Mouse (Mus musculus): ENCODE measurements at regions not wholly inside any gene's neighbourhood (a gene's known extent, or its start where the extent isn't known, plus 50 kb on each side); places are given as distances from the start of the nearest gene placed in this dataset.
A peak's percentile ranks its signal among the peaks of the same experiment; 100 is the strongest.
"Not testable (repeated sequence)": the region's sequence is repeated elsewhere in the genome, so short reads cannot be mapped to it uniquely, and the experiment has no call there.

GRCm38 (mm10) chr9:113177181-113177917 is 530.7 kb downstream of the Pdcd6ip start:
- peak; percentile 79 for DNase-seq (ENCODE audit: low spot score)

DNA sequence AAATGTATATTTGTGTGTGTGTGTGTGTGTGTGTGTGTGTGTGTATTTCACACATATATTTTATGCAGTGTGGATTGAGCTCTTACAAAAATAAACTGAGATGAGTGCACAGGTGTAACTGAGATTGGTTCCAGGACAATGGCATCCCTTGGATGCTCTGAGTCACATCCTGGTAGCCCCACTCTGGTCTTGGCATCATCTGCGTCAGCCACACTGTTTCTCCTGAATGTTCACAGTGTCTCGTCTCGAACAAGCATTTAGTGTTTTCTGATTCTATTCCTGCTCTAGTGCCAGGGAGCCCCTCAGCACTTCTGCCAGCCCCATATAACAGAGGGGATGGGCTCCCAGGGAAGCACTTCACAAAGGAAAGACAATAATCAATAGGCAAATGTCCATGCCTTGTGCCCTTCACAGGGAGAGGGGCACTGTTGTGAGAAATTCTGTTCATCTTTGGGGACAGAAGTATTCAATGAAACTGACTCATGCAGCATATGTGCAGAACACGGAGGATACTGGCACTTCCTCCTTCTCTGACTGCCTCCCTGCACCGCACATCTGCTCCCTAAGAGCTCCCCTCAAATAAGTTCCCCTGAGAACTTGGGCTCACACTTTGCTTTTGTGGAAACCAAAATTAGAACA is 536.2 kb downstream of the Pdcd6ip start:
- no peak for DNase-seq (ENCODE audit: low spot score)

- DNase-seq (ENCODE audit: low spot score) = no peak
These were observed 544.9 kb downstream of the Pdcd6ip start for GRCm38 (mm10) chr9:113162897-113163874.

DNA sequence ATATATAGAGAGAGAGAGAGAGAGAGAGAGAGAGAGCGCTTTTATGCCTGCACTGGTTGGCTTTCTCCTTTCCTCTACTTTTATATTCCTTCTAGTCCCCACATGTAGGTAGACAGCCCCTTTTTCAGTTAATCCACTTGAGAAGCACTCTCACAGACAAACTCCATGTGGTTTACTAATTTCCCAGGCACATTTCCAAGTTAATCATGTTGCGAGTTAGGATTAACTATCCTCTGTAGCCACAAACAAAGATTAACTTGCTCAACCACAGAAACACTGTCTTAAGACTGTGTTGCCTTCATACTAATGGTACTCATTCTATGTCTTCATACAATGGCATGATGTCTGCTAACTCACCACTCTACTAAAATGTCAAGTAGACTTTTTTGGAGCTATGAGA is 548.0 kb downstream of the Pdcd6ip start:
- no peak for DNase-seq (ENCODE audit: low spot score)

DNA sequence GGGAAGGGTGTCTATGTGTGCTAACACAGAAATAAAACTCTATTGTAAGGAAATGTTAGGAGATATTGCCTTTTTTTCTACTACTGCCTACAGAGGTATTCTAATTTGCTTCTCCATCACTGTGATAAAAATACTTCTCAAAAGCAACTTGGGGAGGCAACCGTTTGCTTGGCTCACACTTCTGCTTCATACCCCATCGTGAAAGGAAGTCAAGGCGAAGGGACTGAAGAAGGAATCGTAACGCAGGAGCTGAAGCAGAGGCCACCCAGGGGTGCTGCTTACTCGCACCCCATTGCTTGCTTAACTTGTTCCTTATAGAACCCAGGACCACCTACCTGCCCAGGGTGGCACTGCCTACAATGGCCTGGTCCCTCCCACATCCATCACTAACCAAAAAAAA is 550.0 kb downstream of the Pdcd6ip start:
- no peak for DNase-seq (ENCODE audit: low spot score)

DNA sequence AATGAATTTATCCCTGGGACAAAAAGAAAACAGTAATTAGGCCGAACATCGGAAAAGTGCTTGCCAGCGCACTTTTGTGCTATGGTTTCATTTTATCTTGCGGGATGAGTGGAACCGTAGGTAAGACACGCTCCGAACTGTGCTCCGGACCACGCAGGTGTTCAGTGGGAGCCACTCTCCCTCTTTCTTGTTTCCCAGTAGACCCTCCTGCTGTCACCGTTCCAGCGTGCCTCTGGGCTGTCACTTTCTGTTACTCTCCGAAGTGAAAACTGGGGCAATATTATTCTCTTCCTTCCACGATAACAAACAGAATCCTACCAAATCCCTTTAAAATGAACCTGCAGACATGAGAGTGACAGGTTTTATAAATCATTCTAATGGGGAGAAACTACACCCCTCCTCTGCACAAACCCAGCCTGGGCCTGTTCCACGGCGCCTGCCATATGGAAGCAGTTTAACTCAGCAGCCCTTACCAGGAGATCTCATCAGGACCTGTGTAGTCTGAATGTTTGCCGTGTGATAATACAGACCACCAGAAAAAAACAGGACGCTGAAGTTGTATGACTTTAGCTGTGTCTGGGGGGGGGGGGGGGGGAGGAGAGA is 550.5 kb downstream of the Pdcd6ip start:
- DNase-seq (ENCODE audit: low spot score) = no peak

DNA sequence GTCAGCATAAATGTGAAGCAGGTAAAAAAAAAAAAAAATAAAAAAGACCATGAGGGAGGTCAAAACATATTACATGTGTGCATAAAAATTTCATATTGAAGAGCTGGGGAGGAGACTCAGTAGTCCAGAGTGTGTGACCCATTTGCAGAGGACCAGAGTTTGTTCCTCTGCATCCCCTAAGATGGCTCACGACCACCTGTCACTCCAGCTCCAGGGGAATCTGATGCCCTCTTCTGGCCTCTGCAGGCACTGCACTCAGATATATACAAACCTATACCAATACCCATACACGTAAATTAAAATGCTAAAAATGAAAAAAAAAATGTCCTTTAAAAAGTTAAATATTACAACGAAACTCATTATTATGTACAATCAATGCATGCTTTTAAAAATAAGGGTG is 551.4 kb downstream of the Pdcd6ip start:
- no peak for DNase-seq (ENCODE audit: low spot score)

DNA sequence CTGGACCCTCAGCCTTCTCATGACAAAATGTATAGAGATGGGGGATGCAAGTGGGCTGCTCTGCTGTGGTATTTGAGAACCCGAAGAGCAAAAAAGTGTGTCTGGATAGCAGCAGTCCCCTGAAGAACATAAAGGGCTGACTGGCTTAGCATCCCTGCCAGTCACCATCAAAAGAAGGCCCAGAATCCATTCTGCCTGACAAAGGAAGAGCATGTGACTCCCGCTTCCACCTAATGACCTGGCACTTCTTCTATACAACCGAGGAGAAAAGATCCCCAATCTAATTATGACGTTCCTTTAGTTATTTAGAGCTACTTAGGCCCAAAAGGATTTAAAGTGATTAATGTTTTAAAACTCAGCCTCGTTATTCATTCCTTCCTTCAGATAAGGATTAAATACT is 559.0 kb downstream of the Pdcd6ip start:
- no peak for DNase-seq (ENCODE audit: low spot score)

GRCm38 (mm10) chr9:113146571-113146970 is 561.5 kb downstream of the Pdcd6ip start:
- no peak for DNase-seq (ENCODE audit: low spot score)

- DNase-seq (ENCODE audit: low spot score) = no peak
These were observed 563.0 kb downstream of the Pdcd6ip start for GRCm38 (mm10) chr9:113145036-113145435.

DNA sequence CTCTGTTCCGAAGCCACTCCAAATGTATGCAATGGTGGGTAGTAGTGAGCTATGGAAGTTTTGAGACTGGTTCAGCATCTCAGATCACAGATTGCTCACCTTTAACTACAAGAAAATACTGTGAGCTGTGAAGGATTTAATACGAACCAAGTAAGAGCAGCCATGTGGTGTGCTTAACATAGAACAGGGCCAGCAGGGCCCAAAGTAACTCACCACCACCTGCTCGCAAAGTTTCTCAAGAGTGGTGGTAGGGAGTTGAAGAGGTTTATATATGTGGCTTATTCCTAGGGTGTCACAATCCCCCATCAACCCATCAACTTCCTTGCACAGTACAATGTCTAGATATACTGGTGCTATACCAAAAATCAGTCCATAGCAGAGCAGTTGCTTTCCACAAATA is 573.4 kb downstream of the Pdcd6ip start:
- DNase-seq (ENCODE audit: low spot score) = no peak

- no peak for DNase-seq (ENCODE audit: low spot score)
These were observed 584.9 kb downstream of the Pdcd6ip start for GRCm38 (mm10) chr9:113123004-113123692.

- DNase-seq (ENCODE audit: low spot score) = no peak
These were observed 585.8 kb downstream of the Pdcd6ip start for GRCm38 (mm10) chr9:113122253-113122749.

DNA sequence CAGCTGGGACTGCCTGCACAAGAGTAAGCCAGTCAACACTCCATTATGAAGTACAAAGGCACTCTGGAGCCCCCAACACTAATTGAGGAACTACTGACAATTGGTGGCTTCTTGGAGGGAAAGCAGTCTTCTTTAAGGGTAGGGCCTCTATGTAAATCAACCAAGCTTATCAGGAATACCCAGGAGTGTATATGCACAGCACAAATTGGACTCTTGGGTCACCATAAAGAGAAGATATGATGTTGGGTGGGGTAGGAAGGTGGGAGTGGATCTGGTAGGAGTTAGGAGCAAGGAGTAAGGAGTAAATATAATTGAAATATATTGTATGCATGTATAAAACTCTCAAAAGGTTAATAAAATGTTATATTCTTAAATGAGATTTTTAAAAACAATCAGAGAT is 587.7 kb downstream of the Pdcd6ip start:
- DNase-seq (ENCODE audit: low spot score) = no peak

DNA sequence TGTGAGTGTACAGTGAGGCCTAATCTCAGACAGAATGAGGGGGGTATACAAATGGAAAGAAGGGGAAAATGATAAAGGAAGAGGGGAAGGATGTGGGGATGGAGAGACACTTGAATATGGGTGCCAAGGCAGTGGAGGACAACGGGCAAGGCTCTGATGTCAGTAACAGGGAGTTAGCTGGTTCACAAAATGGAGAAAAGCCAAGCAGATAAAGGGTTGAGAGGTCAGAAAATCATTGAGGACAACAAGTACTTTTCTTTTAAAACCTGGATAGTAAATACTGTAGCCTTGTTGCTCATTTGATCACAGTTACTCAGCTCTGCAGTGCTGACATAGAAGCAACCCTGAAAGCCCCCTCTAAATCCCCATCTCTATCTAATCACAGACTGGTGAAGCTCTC is 588.3 kb downstream of the Pdcd6ip start:
- no peak for DNase-seq (ENCODE audit: low spot score)

DNA sequence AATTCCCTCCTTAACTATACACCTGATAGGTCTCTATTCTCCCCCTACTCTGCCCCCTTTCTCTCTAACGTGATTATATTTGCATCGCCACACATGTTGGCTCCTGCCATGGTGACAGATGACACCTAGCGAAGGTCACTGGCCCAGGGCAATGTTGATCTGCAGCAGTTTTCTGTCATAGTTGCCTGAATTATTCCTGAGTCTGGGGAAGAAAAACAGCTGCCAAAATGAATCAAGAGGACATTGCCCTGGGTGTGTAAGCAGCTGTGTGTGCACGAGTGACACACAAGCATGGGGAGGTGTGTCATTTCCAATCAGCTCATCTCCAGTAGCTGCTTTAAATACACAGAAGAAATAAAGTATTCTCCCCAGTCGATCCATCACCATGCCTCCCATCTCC is 592.5 kb downstream of the Pdcd6ip start:
- DNase-seq (ENCODE audit: low spot score) = no peak

DNA sequence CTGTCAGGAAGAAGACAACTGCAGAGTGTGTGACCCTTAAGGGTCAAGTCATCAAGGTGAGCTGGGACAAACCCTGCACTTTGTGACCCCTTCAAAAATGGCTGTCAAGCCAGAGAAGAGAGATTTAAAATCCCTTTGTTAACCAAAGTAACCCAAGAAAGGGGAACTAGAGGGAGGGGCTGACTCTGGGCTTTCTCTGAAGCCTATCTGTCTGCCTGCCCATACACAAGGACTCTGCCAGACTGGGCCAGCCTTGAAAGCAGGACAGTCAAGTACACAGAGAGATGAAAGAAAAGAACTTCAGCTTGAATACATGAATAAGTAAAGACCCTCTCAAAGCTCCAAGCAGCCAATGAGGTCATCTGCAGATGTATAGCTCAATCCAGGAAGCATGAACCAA is 595.3 kb downstream of the Pdcd6ip start:
- no peak for DNase-seq (ENCODE audit: low spot score)

DNA sequence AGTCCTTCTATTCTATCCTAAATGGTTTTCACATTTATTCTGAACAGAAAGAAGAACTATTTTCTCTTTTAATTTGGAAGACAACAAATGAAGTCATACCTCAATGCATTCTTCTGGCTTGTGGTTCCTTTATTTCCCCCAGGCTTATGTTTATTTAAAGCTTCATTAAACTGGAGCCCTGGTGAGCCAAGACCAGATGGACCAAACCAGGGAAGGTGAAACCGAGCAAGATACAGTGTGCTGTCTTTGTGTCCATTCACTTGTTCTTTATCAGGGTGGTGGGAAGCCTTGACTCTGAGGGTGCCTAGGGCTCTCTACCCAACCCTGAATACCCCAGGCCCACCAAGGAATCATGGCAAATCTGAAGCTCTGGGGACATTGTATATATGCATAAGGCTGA is 606.3 kb downstream of the Pdcd6ip start:
- DNase-seq (ENCODE audit: low spot score) = no peak

GRCm38 (mm10) chr9:113100641-113101040 is 607.4 kb downstream of the Pdcd6ip start:
- no peak for DNase-seq (ENCODE audit: low spot score)

- not testable (repeated sequence) for DNase-seq (ENCODE audit: low spot score)
These were observed 612.6 kb downstream of the Pdcd6ip start for GRCm38 (mm10) chr9:113095421-113095820.

DNA sequence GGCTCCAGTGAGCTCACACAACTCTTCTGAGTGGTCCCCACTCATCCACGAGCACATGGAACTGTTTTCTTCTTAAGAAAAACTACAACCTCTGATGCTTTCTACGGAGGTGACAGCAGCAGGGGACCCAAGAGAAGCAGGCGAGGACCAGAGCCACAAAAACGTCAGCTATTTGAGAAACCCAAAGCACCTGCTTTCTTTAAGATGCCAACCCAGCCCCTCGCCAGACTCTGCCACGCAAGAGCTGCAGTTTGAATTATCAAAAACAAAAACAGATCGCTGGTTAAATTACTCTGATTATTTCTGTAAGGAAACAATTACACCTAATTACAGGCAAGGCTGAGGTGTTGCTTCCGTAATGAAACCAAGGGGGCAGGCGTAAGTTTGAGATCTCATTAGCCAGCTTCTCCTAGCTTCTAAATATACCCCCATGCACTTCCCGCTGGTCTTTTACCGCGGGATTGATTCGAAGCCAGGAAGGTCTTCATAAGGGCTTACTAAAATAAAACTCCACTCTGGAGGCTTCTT is 614.1 kb downstream of the Pdcd6ip start:
- no peak for DNase-seq (ENCODE audit: low spot score)

Measured in layer of hippocampus, adult 9-10 months (tissue).